Mouse (Mus musculus): ENCODE data around the gene Nfkbia.

Nfkbia gene

GRCm38 (mm10) chr12:55492184-55492898 lies at the start of gene Nfkbia:
Nfkbia (minus strand) TSS chr12:55492647.
- peak; percentile 93 to 97 for DNase-seq (ENCODE audit: low spot score in 2 of 2)

DNA sequence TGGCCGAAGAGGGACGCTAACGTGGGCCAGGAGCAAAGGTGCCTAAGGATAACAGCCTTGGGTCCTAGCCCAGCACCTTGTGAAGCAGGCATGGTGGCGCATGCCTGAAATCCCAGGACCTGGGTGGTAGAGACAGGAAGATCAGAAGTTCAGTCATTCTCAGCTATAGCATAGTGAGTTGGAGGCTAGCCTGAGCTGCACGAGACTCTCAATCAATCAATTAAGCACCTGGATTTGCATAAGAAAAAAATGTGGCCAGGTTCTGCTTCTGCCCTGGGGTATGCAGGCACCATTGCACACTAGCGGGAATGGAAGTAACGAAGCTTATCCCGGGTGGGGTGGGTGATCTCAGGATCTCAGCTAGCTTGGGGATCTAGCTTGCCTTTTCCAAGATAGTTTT lies 46.7 kb upstream of the Nfkbia start:
- no peak for DNase-seq (ENCODE audit: low spot score in 2 of 2)

DNA sequence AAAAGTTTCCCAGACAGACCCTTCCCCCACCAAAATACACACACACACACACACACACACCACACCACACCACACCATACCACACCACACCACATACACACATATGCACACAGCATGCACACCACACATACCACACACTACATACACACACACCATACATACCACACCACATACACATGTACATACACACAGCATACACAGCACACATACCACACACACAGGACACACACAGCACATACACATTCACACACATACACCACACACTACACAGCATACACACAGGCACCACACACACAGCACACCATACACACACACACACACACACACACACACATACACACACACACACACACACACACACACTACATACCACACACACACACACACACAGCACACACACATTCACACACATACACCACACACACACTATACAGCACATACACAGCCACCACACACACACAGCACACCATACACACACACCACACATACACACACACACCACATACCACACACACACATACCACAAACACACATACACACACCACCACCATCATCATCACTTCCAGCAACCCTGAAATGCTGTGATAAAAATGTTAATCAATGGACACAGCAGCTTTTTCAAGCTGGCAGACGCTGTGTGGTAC lies 46.0 kb upstream of the Nfkbia start:
- no peak for DNase-seq (ENCODE audit: low spot score in 2 of 2)

DNA sequence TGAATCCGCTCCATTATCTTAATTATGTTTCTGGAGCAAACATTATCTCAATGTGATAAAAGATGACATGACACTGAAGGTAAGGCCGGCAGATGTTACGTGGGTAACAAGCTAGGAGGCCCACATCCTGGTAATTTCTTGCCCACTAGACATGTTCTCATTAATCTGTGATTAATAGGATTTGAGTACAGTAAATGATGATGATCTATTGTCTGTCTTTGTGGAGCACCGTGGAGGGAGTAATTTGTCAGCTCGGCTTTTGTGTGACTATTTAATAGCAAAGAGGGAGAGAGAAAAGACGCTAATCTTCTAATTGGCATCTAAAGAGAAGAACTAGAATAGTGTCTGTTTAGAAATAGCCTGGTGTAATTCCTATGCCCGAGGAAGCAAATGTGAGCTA lies 45.3 kb upstream of the Nfkbia start:
- no peak for DNase-seq (ENCODE audit: low spot score in 2 of 2)

DNA sequence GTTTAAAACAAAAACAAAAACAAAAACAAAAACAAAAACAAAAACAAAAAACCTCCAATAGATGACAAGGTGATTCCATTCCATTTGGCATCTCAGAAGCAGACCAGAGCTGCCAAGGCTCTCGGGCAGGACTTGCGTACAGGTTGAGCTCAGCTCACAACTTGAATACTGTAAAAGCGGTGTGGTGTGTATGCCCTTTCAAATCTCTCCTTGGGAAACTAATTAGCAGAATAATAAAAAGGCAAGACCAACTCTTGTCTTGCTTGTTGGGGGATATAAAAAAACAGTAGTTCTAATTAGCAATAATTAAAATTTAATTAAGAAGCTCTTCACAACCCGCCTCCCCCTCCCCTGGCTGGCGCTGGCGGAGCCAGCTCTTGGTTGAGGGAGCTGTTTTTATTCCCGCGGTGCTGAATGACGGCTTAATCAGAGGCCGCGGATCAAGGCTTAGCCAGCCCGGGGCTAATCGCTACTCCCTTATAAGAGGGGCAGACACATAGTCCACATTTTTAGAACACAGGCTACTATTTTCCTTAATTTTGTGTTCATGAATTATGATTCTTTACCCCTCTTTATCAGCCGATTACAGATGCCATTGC lies 44.2 kb upstream of the Nfkbia start:
- DNase-seq (ENCODE audit: low spot score in 2 of 2) = no peak

DNA sequence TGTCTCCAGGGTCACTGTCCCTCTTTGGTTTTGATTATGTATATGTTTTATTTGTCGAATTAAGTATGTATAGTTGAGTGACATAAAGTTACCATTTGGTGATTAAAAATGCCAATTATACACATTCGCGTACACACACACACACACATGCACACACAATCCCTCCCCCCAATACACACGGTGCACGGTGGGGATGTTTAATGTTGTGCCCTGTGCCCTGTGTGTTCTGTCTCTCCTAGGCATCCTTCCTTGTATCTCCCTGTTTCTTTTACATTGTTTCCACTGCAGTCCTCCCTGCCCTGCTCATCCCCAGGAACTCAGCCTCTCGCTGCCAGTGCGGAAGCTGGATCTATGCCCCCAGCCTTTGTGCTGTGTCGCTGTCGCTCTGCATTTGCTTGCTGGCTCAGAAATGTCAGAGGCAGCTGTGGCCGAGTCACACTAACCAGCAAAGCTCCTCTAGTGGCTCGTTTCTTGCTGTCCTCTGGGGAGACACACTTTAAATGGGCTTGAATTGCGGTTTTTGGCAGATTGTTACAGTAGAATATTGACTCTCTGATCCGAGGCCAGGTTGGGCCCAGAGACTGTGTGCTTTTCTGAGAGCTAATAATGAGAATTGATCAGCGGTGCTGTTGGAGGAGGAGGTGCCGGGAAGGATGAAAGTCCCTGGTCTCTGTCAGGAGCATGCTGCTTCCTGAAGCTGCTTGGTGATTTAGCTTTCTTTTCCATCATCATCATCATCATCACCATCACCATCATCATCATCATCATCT lies 34.7 kb upstream of the Nfkbia start:
- DNase-seq (ENCODE audit: low spot score in 2 of 2) = no peak

- peak in 1 of 2 experiments; percentile 40 for DNase-seq (ENCODE audit: low spot score in 2 of 2)
Observed at GRCm38 (mm10) chr12:55518061-55518738, 25.8 kb upstream of the Nfkbia start.

DNA sequence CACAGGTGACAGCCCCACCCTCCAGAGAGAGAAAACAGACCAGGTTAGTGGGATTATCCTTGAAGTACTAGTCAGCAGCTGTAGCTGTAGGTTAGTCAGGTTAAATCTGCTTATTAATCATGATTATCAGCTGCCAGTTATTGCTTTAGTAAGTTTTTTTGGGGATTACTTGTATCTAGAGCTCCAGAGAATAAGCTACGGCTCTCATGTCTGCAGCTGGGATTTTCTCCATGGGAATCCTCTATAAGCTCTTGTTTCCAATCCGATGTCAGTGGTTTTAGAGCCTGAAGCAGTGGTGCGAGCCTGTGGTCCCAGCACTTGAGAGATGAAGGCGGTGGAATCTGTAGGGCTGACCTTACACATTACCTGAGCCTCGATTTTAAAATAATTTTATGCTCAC lies 16.4 kb upstream of the Nfkbia start:
- no peak for DNase-seq (ENCODE audit: low spot score in 2 of 2)

DNA sequence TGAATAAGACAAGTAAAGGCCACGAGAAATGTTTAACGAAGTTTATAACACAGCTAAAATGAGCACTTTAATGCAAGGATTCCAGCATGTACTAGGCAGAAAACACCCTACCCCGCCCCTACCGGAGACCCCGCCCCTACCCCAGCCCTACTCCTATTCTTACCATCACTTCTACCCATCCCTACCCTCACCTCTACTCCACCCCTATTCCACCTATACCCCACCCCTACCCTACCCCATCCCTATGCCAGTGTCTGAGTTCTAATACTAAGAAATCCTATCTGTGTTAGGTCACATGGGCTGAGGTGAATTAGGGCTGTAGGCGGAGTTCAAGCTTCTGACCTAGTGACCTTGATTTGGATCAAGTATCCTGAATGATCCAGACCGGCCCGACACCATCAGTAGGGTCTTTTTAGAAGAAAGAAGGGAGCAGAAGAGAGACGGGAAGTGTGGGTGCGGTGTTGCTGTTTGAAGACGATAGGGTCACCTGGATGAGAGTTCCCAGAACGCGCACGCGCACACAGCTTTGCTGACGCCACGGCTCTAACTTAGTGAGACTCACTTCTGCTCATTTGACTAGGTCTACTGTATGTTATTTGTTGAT lies 15.0 kb upstream of the Nfkbia start:
- DNase-seq (ENCODE audit: low spot score in 2 of 2) = no peak

- no peak for DNase-seq (ENCODE audit: low spot score in 2 of 2)
Observed at GRCm38 (mm10) chr12:55506029-55506330, 13.5 kb upstream of the Nfkbia start.

- DNase-seq (ENCODE audit: low spot score in 2 of 2) = no peak
Observed at GRCm38 (mm10) chr12:55505314-55506028, 13.0 kb upstream of the Nfkbia start.

DNA sequence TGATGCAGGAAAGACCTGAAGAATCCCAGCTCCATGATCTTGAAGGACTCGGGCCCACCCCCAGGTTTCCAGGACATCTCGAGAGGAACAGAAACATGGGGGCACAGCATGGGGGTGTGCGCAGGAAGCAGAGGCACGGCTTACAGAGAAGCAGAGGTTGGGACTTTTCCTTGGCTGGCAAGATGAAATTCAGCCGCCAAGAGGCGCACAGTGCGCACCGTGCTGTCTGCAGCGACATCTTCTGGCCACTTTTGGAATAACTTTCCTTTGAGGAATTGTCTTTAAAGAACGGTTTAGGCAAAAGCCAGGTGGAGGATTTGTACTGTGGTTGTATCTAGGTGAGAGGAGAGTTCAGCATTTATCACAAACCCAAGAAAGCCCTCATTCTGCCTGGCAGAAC lies 6.6 kb upstream of the Nfkbia start:
- DNase-seq (ENCODE audit: low spot score in 2 of 2) = peak; percentile 75 to 76

DNA sequence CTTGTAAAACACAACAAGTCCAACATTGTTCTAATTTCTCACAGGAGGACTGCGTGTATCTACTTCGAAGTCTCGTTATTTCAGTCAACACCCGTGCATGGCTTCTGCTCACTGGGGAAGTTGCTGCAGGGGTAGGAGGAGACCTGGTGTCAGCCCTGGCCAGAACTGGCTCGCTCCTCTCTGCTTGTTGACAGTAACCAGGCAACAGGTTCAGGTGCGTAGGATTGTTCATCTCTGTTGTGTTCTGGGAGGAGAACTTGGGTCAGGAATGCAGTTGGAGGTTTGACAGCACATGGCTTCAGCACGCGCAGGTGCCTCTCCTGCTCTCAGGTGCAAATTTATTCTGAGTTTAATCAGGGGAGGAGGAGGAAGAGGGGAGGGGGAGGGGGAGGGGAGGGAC lies 5.3 kb upstream of the Nfkbia start:
- no peak for DNase-seq (ENCODE audit: low spot score in 2 of 2)

GRCm38 (mm10) chr12:55495902-55496605 lies 3.6 kb upstream of the Nfkbia start:
- DNase-seq (ENCODE audit: low spot score in 2 of 2) = no peak

GRCm38 (mm10) chr12:55495114-55495901 lies 2.9 kb upstream of the Nfkbia start:
- DNase-seq (ENCODE audit: low spot score in 2 of 2) = peak; percentile 63 to 74

GRCm38 (mm10) chr12:55493381-55493780 lies 934 bp upstream of the Nfkbia start:
- no peak for DNase-seq (ENCODE audit: low spot score in 2 of 2)

- peak in 1 of 2 experiments; percentile 37 for DNase-seq (ENCODE audit: low spot score in 2 of 2)
Observed at GRCm38 (mm10) chr12:55492941-55493340, 494 bp upstream of the Nfkbia start.

- peak; percentile 98 for DNase-seq (ENCODE audit: low spot score in 2 of 2)
Observed at GRCm38 (mm10) chr12:55491516-55492183, 797 bp downstream of the Nfkbia start.
